Mouse (Mus musculus) midbrain, embryonic 10.5 days (tissue): ENCODE measurements around the gene Usp11. TPM values are rescaled to one million over a fixed set of nuclear protein-coding genes. Genes with fewer than 3 reads are reported as not detected.
A peak's percentile ranks its signal among the peaks of the same experiment; 100 is the strongest.

Experiments
- DNase-seq: peaks from one replicate; pipeline ENCODE4 v3.0.0-alpha.2; 2017; ENCODE audit warnings: low spot score
- H3K27ac ChIP-seq: fragments of 300-500 bp; sonication (generic); replicated peaks from 2 replicates; pipeline ENCODE4 v1.5.1; 2016; ENCODE audit warnings: mild to moderate bottlenecking
- H3K27me3 ChIP-seq: fragments of 300-500 bp; sonication (generic); 2 replicates; pipeline ENCODE4 v1.6.1; 2016; ENCODE audit warnings: low read depth, mild to moderate bottlenecking; ENCODE audit not compliant: poor library complexity, severe bottlenecking
- H3K36me3 ChIP-seq: fragments of 300-500 bp; sonication (generic); 2 replicates; pipeline ENCODE4 v1.6.1; 2016; ENCODE audit warnings: mild to moderate bottlenecking, moderate library complexity
- H3K4me1 ChIP-seq: fragments of 300-500 bp; sonication (generic); 2 replicates; pipeline ENCODE4 v1.6.1; 2016
- H3K4me3 ChIP-seq: fragments of 300-500 bp; sonication (generic); 2 replicates; pipeline ENCODE4 v1.5.1; 2016; ENCODE audit warnings: mild to moderate bottlenecking, moderate library complexity
- H3K9me3 ChIP-seq: fragments of 300-500 bp; sonication (generic); replicated peaks from 2 replicates; pipeline ENCODE4 v1.6.1; 2016; ENCODE audit warnings: mild to moderate bottlenecking
- WGBS: fragments of 180-500 bp; shearing (Covaris S2); methylation state at CpG from one replicate; pipeline ENCODE4 v1.1.7; 2016; 5-methylcytosine and 5-hydroxymethylcytosine counted together
- polyA plus RNA-seq: library from polyadenylated mRNA; unstranded; fragments of >200 nt; fragmentation: Nextera tagmentation; extraction: Ambion mirVana; gene quantifications from 2 replicates; pipeline ENCODE4 v1.2.1, GENCODE M21; 2016

The Usp11 gene
- 66.8 and 80.9 TPM in 2 replicates for polyA plus RNA-seq

- H3K36me3 ChIP-seq = peaks cover 17% of the 10 kb centered on the region
- DNase-seq = peak; percentile 74
- no peaks in the 10 kb centered on the region for H3K27me3 ChIP-seq
- no peaks in the 10 kb centered on the region for H3K9me3 ChIP-seq
- WGBS = 17% methylated on average over 32 of the region's 32 CpGs
- H3K4me1 ChIP-seq = no peaks in the 10 kb centered on the region
- H3K4me3 ChIP-seq = peak within 1 kb of the TSS; percentile 67
- H3K27ac ChIP-seq = peak within 1 kb of the TSS; percentile 90
Measured at GRCm38 (mm10) chrX:20703741-20704290, at the start of gene Usp11. Usp11 (plus strand) TSS chrX:20703906.

GRCm38 (mm10) chrX:20657593-20657992 lies 46.1 kb upstream of the Usp11 start:
- no peaks in the 10 kb centered on the region; the same call in 1 of the 2 replicates for H3K9me3 ChIP-seq
- no peaks in the 10 kb centered on the region for H3K27me3 ChIP-seq
- no peaks in the 10 kb centered on the region for H3K36me3 ChIP-seq
- no peak for DNase-seq
- WGBS = 30% methylated on average over 5 of the region's 5 CpGs
- H3K4me1 ChIP-seq = peaks cover 6% of the 10 kb centered on the region
- peak overlapping the region; percentile 60 for H3K4me3 ChIP-seq
- no peak overlapping the region for H3K27ac ChIP-seq

- whole genome bisulfite sequencing = 12% methylated on average over 27 of the region's 27 CpGs
- peak; percentile 84 for DNase-seq
Measured at GRCm38 (mm10) chrX:20658026-20658652, 45.6 kb upstream of the Usp11 start, which contains the start of gene Uba1. Uba1 (plus strand) TSS chrX:20658326.

GRCm38 (mm10) chrX:20658891-20659406 lies 44.8 kb upstream of the Usp11 start:
- H3K27ac ChIP-seq = peak overlapping the region; percentile 73; the same call in 1 of the 2 replicates
- WGBS = 13% methylated on average over 24 of the region's 24 CpGs
- peak; percentile 16 for DNase-seq
- H3K4me3 ChIP-seq = peak overlapping the region; percentile 60
- no peaks in the 10 kb centered on the region; the same call in 1 of the 2 replicates for H3K9me3 ChIP-seq
- H3K4me1 ChIP-seq = peaks cover 7% of the 10 kb centered on the region
- H3K27me3 ChIP-seq = no peaks in the 10 kb centered on the region
- H3K36me3 ChIP-seq = no peaks in the 10 kb centered on the region

More at GRCm38 (mm10) chrX:20658026-20658652, 45.6 kb upstream of the Usp11 start, which contains the start of gene Uba1:
- H3K9me3 ChIP-seq = no peaks in the 10 kb centered on the region; the same call in 1 of the 2 replicates
- H3K27me3 ChIP-seq = no peaks in the 10 kb centered on the region
- peaks cover 6% of the 10 kb centered on the region for H3K4me1 ChIP-seq
- H3K27ac ChIP-seq = peak within 1 kb of the TSS; percentile 73
- H3K36me3 ChIP-seq = no peaks in the 10 kb centered on the region
- H3K4me3 ChIP-seq = peak within 1 kb of the TSS; percentile 60

GRCm38 (mm10) chrX:20662317-20662715 lies 41.4 kb upstream of the Usp11 start:
- peak overlapping the region; percentile 91 for H3K27ac ChIP-seq

GRCm38 (mm10) chrX:20662716-20663443 lies 40.8 kb upstream of the Usp11 start:
- Histone ChIP-seq H3K27me3 (no peaks in the 10 kb centered on the region), H3K27ac (peak overlapping the region; percentile 91), H3K36me3 (peaks cover 33% of the 10 kb centered on the region), H3K9me3 (no peaks in the 10 kb centered on the region; the same call in 1 of the 2 replicates), H3K4me3 (peak overlapping the region; percentile 69), H3K4me1 (peaks cover 18% of the 10 kb centered on the region)
- 22% methylated on average over 28 of the region's 28 CpGs for WGBS
- DNase-seq = peak; percentile 86

More at GRCm38 (mm10) chrX:20662317-20662715, 41.4 kb upstream of the Usp11 start:
- Histone ChIP-seq H3K9me3 (no peaks in the 10 kb centered on the region; the same call in 1 of the 2 replicates), H3K27me3 (no peaks in the 10 kb centered on the region), H3K4me1 (peaks cover 18% of the 10 kb centered on the region), H3K4me3 (peak overlapping the region; percentile 69), H3K36me3 (peaks cover 28% of the 10 kb centered on the region)
- peak; percentile 13 for DNase-seq
- WGBS = 30% methylated on average over 5 of the region's 5 CpGs

GRCm38 (mm10) chrX:20663444-20663790 lies 40.3 kb upstream of the Usp11 start:
- Histone ChIP-seq H3K27ac (peak overlapping the region; percentile 91), H3K4me1 (peaks cover 18% of the 10 kb centered on the region)

GRCm38 (mm10) chrX:20687519-20688067 lies 16.1 kb upstream of the Usp11 start, which contains the start of gene Cdk16:
Cdk16 (plus strand) TSS chrX:20687954.
- peaks cover 18% of the 10 kb centered on the region for H3K4me1 ChIP-seq
- peak; percentile 81 for DNase-seq
- peaks cover 27% of the 10 kb centered on the region for H3K36me3 ChIP-seq
- WGBS = 21% methylated on average over 16 of the region's 16 CpGs
- peak within 1 kb of the TSS; percentile 94 for H3K27ac ChIP-seq
- peaks cover 3% of the 10 kb centered on the region; the same call in 1 of the 2 replicates for H3K9me3 ChIP-seq
- H3K4me3 ChIP-seq = peak within 1 kb of the TSS; percentile 68
- no peaks in the 10 kb centered on the region for H3K27me3 ChIP-seq

More at GRCm38 (mm10) chrX:20663444-20663790, 40.3 kb upstream of the Usp11 start:
- peak overlapping the region; percentile 69 for H3K4me3 ChIP-seq
- H3K27me3 ChIP-seq = no peaks in the 10 kb centered on the region
- no peaks in the 10 kb centered on the region; the same call in 1 of the 2 replicates for H3K9me3 ChIP-seq
- WGBS = 23% methylated on average over 9 of the region's 9 CpGs
- DNase-seq = no peak
- H3K36me3 ChIP-seq = peaks cover 39% of the 10 kb centered on the region

- Histone ChIP-seq H3K9me3 (peaks cover 3% of the 10 kb centered on the region; the same call in 1 of the 2 replicates), H3K4me3 (peak overlapping the region; percentile 68), H3K4me1 (peaks cover 18% of the 10 kb centered on the region), H3K27ac (peak overlapping the region; percentile 94), H3K27me3 (no peaks in the 10 kb centered on the region), H3K36me3 (peaks cover 27% of the 10 kb centered on the region)
- DNase-seq = peak; percentile 83
- 21% methylated on average over 30 of the region's 33 CpGs for WGBS
Measured at GRCm38 (mm10) chrX:20688068-20688547, 15.6 kb upstream of the Usp11 start.

GRCm38 (mm10) chrX:20688615-20689014 lies 15.1 kb upstream of the Usp11 start:
- WGBS = 18% methylated on average over 33 of the region's 35 CpGs
- Histone ChIP-seq H3K9me3 (peaks cover 3% of the 10 kb centered on the region; the same call in 1 of the 2 replicates), H3K36me3 (peaks cover 27% of the 10 kb centered on the region), H3K27ac (peak overlapping the region; percentile 94), H3K27me3 (no peaks in the 10 kb centered on the region), H3K4me1 (peaks cover 18% of the 10 kb centered on the region), H3K4me3 (peak overlapping the region; percentile 68)
- peak; percentile 68 for DNase-seq

- H3K36me3 ChIP-seq = peaks cover 53% of the 10 kb centered on the region
- peaks cover 3% of the 10 kb centered on the region; the same call in 1 of the 2 replicates for H3K9me3 ChIP-seq
- H3K4me1 ChIP-seq = peaks cover 18% of the 10 kb centered on the region
- no peak overlapping the region for H3K4me3 ChIP-seq
- DNase-seq = no peak
- H3K27ac ChIP-seq = no peak overlapping the region
- no peaks in the 10 kb centered on the region for H3K27me3 ChIP-seq
- WGBS = 83% methylated on average over 3 of the region's 3 CpGs
Measured at GRCm38 (mm10) chrX:20691566-20691965, 12.1 kb upstream of the Usp11 start.

- WGBS = 89% methylated on average over 1 of the region's 1 CpGs
- H3K4me3 ChIP-seq = no peak overlapping the region
- H3K4me1 ChIP-seq = peaks cover 12% of the 10 kb centered on the region
- H3K27ac ChIP-seq = no peak overlapping the region
- peaks cover 63% of the 10 kb centered on the region for H3K36me3 ChIP-seq
- peaks cover 3% of the 10 kb centered on the region; the same call in 1 of the 2 replicates for H3K9me3 ChIP-seq
- no peak for DNase-seq
- no peaks in the 10 kb centered on the region for H3K27me3 ChIP-seq
Measured at GRCm38 (mm10) chrX:20692616-20693015, 11.1 kb upstream of the Usp11 start.
